Mouse (Mus musculus) stomach, embryonic 15.5 days (tissue): ENCODE measurements around the gene Akap13. TPM values are rescaled to one million over a fixed set of nuclear protein-coding genes. Genes with fewer than 3 reads are reported as not detected.

Source experiments
- ATAC-seq: fragments of 200-750 bp; cut with Nextera tagmentation; 2 replicates; pipeline ENCODE4 v1.8.0; 2017; ENCODE audit warnings: low read depth, moderate number of reproducible peaks, moderate TSS enrichment; ENCODE audit not compliant: insufficient read depth, low FRiP score
- H3K27ac ChIP-seq: fragments of 300-500 bp; sonication (generic); 2 replicates; pipeline ENCODE4 v1.5.1; 2015; ENCODE audit warnings: mild to moderate bottlenecking, inconsistent platforms
- H3K27me3 ChIP-seq: fragments of 300-500 bp; sonication (generic); replicated peaks from 2 replicates; pipeline ENCODE4 v1.6.1; 2015; ENCODE audit warnings: inconsistent platforms
- H3K36me3 ChIP-seq: fragments of 300-500 bp; sonication (generic); 2 replicates; pipeline ENCODE4 v1.6.1; 2015; ENCODE audit warnings: inconsistent platforms
- H3K4me1 ChIP-seq: fragments of 300-500 bp; sonication (generic); 2 replicates; pipeline ENCODE4 v1.6.1; 2015; ENCODE audit warnings: inconsistent platforms
- H3K4me2 ChIP-seq: fragments of 300-500 bp; sonication (generic); 2 replicates; pipeline ENCODE4 v1.6.1; 2015; ENCODE audit warnings: mild to moderate bottlenecking, inconsistent platforms
- H3K4me3 ChIP-seq: fragments of 300-500 bp; sonication (generic); replicated peaks from 2 replicates; pipeline ENCODE4 v1.5.1; 2015; ENCODE audit warnings: inconsistent platforms
- H3K9ac ChIP-seq: fragments of 300-500 bp; sonication (generic); 2 replicates; pipeline ENCODE4 v1.6.1; 2015; ENCODE audit warnings: inconsistent platforms
- H3K9me3 ChIP-seq: fragments of 300-500 bp; sonication (generic); 2 replicates; pipeline ENCODE4 v1.6.1; 2016; ENCODE audit warnings: inconsistent platforms
- WGBS: fragments of 180-500 bp; shearing (Covaris S2); methylation state at CpG from one replicate; pipeline ENCODE4 v1.1.7; 2015; 5-methylcytosine and 5-hydroxymethylcytosine counted together
- polyA plus RNA-seq: library from polyadenylated mRNA; unstranded; fragments of >200 nt; fragmentation: Nextera tagmentation; extraction: Ambion mirVana; gene quantifications from 2 replicates; pipeline ENCODE4 v1.2.1, GENCODE M21; 2015

Akap13 gene
- polyA plus RNA-seq, 1 experiment from 2014 or later: 38.6 TPM

- Histone ChIP-seq H3K4me2 (no peak overlapping the region), H3K9ac (no peak overlapping the region), H3K9me3 (no peaks in the 10 kb centered on the region), H3K36me3 (no peaks in the 10 kb centered on the region; the same call in 1 of the 2 replicates), H3K4me1 (no peaks in the 10 kb centered on the region), H3K27me3 (no peaks in the 10 kb centered on the region), H3K27ac (no peak overlapping the region), H3K4me3 (no peak overlapping the region)
- no peak for ATAC-seq
Measured at GRCm38 (mm10) chr7:75717349-75717748, 262.0 kb downstream of the Akap13 start.

GRCm38 (mm10) chr7:75721302-75721701, 266.0 kb downstream of the Akap13 start:
- Histone ChIP-seq H3K27ac (no peak overlapping the region), H3K27me3 (no peaks in the 10 kb centered on the region), H3K9me3 (no peaks in the 10 kb centered on the region), H3K36me3 (peaks cover 13% of the 10 kb centered on the region), H3K4me2 (no peak overlapping the region), H3K4me1 (no peaks in the 10 kb centered on the region), H3K4me3 (no peak overlapping the region), H3K9ac (no peak overlapping the region)
- WGBS: 92% methylated on average over 4 of the region's 4 CpGs
- ATAC-seq: no peak

GRCm38 (mm10) chr7:75724012-75724411, 268.7 kb downstream of the Akap13 start:
- Histone ChIP-seq H3K9me3 (no peaks in the 10 kb centered on the region), H3K4me1 (no peaks in the 10 kb centered on the region), H3K4me3 (no peak overlapping the region), H3K27me3 (no peaks in the 10 kb centered on the region), H3K4me2 (no peak overlapping the region), H3K27ac (no peak overlapping the region), H3K9ac (no peak overlapping the region), H3K36me3 (peaks cover 21% of the 10 kb centered on the region)
- WGBS: 87% methylated on average over 1 of the region's 1 CpGs
- ATAC-seq: no peak

- H3K9ac ChIP-seq: no peak overlapping the region
- no peaks in the 10 kb centered on the region for H3K9me3 ChIP-seq
- ATAC-seq: no peak
- WGBS: 78% methylated on average over 6 of the region's 6 CpGs
- H3K27ac ChIP-seq: no peak overlapping the region
- no peaks in the 10 kb centered on the region for H3K27me3 ChIP-seq
- no peaks in the 10 kb centered on the region for H3K4me1 ChIP-seq
- no peak overlapping the region for H3K4me3 ChIP-seq
- H3K36me3 ChIP-seq: peaks cover 37% of the 10 kb centered on the region
- no peak overlapping the region for H3K4me2 ChIP-seq
Measured at GRCm38 (mm10) chr7:75725899-75726298, 270.6 kb downstream of the Akap13 start.

GRCm38 (mm10) chr7:75726867-75727266, 271.5 kb downstream of the Akap13 start:
- Histone ChIP-seq H3K4me1 (no peaks in the 10 kb centered on the region), H3K36me3 (peaks cover 44% of the 10 kb centered on the region), H3K27me3 (no peaks in the 10 kb centered on the region), H3K27ac (no peak overlapping the region), H3K4me3 (no peak overlapping the region), H3K9me3 (no peaks in the 10 kb centered on the region), H3K9ac (no peak overlapping the region), H3K4me2 (no peak overlapping the region)
- WGBS: 92% methylated on average over 9 of the region's 9 CpGs
- no peak for ATAC-seq

GRCm38 (mm10) chr7:75729652-75730051, 274.3 kb downstream of the Akap13 start:
- Histone ChIP-seq H3K27ac (no peak overlapping the region), H3K9ac (no peak overlapping the region), H3K4me2 (no peak overlapping the region), H3K4me1 (no peaks in the 10 kb centered on the region), H3K36me3 (peaks cover 37% of the 10 kb centered on the region), H3K9me3 (no peaks in the 10 kb centered on the region), H3K27me3 (no peaks in the 10 kb centered on the region), H3K4me3 (no peak overlapping the region)
- no peak for ATAC-seq
- WGBS: 94% methylated on average over 7 of the region's 7 CpGs

GRCm38 (mm10) chr7:75730216-75730615, 274.9 kb downstream of the Akap13 start:
- WGBS: 91% methylated on average over 12 of the region's 12 CpGs
- peaks cover 38% of the 10 kb centered on the region for H3K36me3 ChIP-seq

GRCm38 (mm10) chr7:75731951-75732350, 276.6 kb downstream of the Akap13 start:
- Histone ChIP-seq H3K9me3 (no peaks in the 10 kb centered on the region), H3K27ac (no peak overlapping the region), H3K27me3 (no peaks in the 10 kb centered on the region), H3K4me3 (no peak overlapping the region), H3K36me3 (peaks cover 48% of the 10 kb centered on the region), H3K4me2 (no peak overlapping the region), H3K9ac (no peak overlapping the region), H3K4me1 (no peaks in the 10 kb centered on the region)
- 76% methylated on average over 2 of the region's 2 CpGs for WGBS
- no peak for ATAC-seq

More at GRCm38 (mm10) chr7:75730216-75730615, 274.9 kb downstream of the Akap13 start:
- no peaks in the 10 kb centered on the region for H3K27me3 ChIP-seq
- H3K27ac ChIP-seq: no peak overlapping the region
- no peak overlapping the region for H3K4me3 ChIP-seq
- H3K9ac ChIP-seq: no peak overlapping the region
- no peak for ATAC-seq
- no peak overlapping the region for H3K4me2 ChIP-seq
- no peaks in the 10 kb centered on the region for H3K4me1 ChIP-seq
- no peaks in the 10 kb centered on the region for H3K9me3 ChIP-seq

- H3K4me3 ChIP-seq: no peak overlapping the region
- H3K27ac ChIP-seq: no peak overlapping the region
- no peaks in the 10 kb centered on the region for H3K4me1 ChIP-seq
- H3K9ac ChIP-seq: no peak overlapping the region
- H3K36me3 ChIP-seq: peaks cover 59% of the 10 kb centered on the region
- no peak for ATAC-seq
- no peaks in the 10 kb centered on the region for H3K9me3 ChIP-seq
- 84% methylated on average over 2 of the region's 2 CpGs for WGBS
- no peaks in the 10 kb centered on the region for H3K27me3 ChIP-seq
- H3K4me2 ChIP-seq: no peak overlapping the region
Measured at GRCm38 (mm10) chr7:75733166-75733565, 277.8 kb downstream of the Akap13 start.

GRCm38 (mm10) chr7:75739075-75739725, 283.9 kb downstream of the Akap13 start:
- 0 out of 2 replicates have a peak, but pooled peaks have one; percentile 56 for ATAC-seq

GRCm38 (mm10) chr7:75744528-75744927, 289.2 kb downstream of the Akap13 start:
- peaks cover 56% of the 10 kb centered on the region for H3K36me3 ChIP-seq
- no peak overlapping the region for H3K4me3 ChIP-seq
- no peaks in the 10 kb centered on the region for H3K4me1 ChIP-seq
- ATAC-seq: no peak
- no peaks in the 10 kb centered on the region for H3K9me3 ChIP-seq
- 55% methylated on average over 2 of the region's 2 CpGs for WGBS
- H3K9ac ChIP-seq: no peak overlapping the region
- H3K4me2 ChIP-seq: no peak overlapping the region
- H3K27ac ChIP-seq: no peak overlapping the region
- H3K27me3 ChIP-seq: no peaks in the 10 kb centered on the region

More at GRCm38 (mm10) chr7:75739075-75739725, 283.9 kb downstream of the Akap13 start:
- Histone ChIP-seq H3K4me2 (no peak overlapping the region), H3K4me3 (no peak overlapping the region), H3K9me3 (no peaks in the 10 kb centered on the region), H3K4me1 (no peaks in the 10 kb centered on the region), H3K36me3 (peaks cover 58% of the 10 kb centered on the region), H3K27ac (no peak overlapping the region), H3K9ac (no peak overlapping the region), H3K27me3 (no peaks in the 10 kb centered on the region)
- 51% methylated on average over 10 of the region's 10 CpGs for WGBS

GRCm38 (mm10) chr7:75744978-75745638, 289.8 kb downstream of the Akap13 start:
- H3K9me3 ChIP-seq: no peaks in the 10 kb centered on the region
- ATAC-seq: no peak
- whole genome bisulfite sequencing: 44% methylated on average over 7 of the region's 7 CpGs
- H3K9ac ChIP-seq: no peak overlapping the region
- H3K4me3 ChIP-seq: no peak overlapping the region
- no peak overlapping the region for H3K4me2 ChIP-seq
- no peaks in the 10 kb centered on the region for H3K27me3 ChIP-seq
- no peaks in the 10 kb centered on the region for H3K4me1 ChIP-seq
- no peak overlapping the region for H3K27ac ChIP-seq
- H3K36me3 ChIP-seq: peaks cover 50% of the 10 kb centered on the region
